Mouse (Mus musculus) MEL (cell line): ENCODE measurements around the gene Hoxc10. TPM values are rescaled to one million over a fixed set of nuclear protein-coding genes. Genes with fewer than 3 reads are reported as not detected.

Experiments
- DNase-seq: peaks from one replicate; pipeline ENCODE4 v3.0.0; 2011; ENCODE audit warnings: low read depth, low spot score
- H3K27ac ChIP-seq: 2 replicates; pipeline ENCODE4 v1.5.1; 2012; ENCODE audit warnings: low read depth, mild to moderate bottlenecking, control low read depth, low read length, moderate library complexity; ENCODE audit not compliant: control insufficient read depth
- H3K27me3 ChIP-seq, 2 experiments: fragments of 150-350 bp in 1 of 2; sonication (generic) in 1 of 2; 2 replicates each; pipeline ENCODE4 v1.6.1; 2012; ENCODE audit warnings: low read length in 2 of 2, mild to moderate bottlenecking in 2 of 2, improper control_type of control experiment in 1 of 2, moderate library complexity in 1 of 2; ENCODE audit not compliant: insufficient read depth in 2 of 2, control insufficient read depth in 1 of 2
- H3K36me3 ChIP-seq, 2 experiments: 2 replicates each; pipeline ENCODE4 v1.6.1; 2012 to 2014; ENCODE audit warnings: low read length in 2 of 2, improper control_type of control experiment in 1 of 2, inconsistent platforms in 1 of 2, mild to moderate bottlenecking in 1 of 2; ENCODE audit not compliant: insufficient read depth in 2 of 2, control insufficient read depth in 1 of 2
- H3K4me1 ChIP-seq, 2 experiments: fragments of 150-350 bp in 1 of 2; sonication (generic) in 1 of 2; 2 replicates each; pipeline ENCODE4 v1.6.1; 2012; ENCODE audit warnings: low read length in 2 of 2, improper control_type of control experiment in 1 of 2, mild to moderate bottlenecking in 1 of 2; ENCODE audit not compliant: insufficient read depth in 2 of 2, control insufficient read depth in 1 of 2
- H3K4me3 ChIP-seq, 2 experiments: fragments of 150-350 bp in 1 of 2; sonication (generic) in 1 of 2; 2 replicates each; pipeline ENCODE4 v1.5.1; 2012; ENCODE audit warnings: low read depth in 2 of 2, low read length in 2 of 2, mild to moderate bottlenecking in 2 of 2, moderate library complexity in 2 of 2, control low read depth in 1 of 2, improper control_type of control experiment in 1 of 2; ENCODE audit not compliant: control insufficient read depth in 1 of 2, insufficient read depth in 1 of 2
- H3K79me2 ChIP-seq: 2 replicates; pipeline ENCODE4 v1.6.1; 2012; ENCODE audit warnings: mild to moderate bottlenecking, low read length, moderate library complexity; ENCODE audit not compliant: control insufficient read depth, poor library complexity, insufficient read depth
- H3K9ac ChIP-seq: 2 replicates; pipeline ENCODE4 v1.6.1; 2012; ENCODE audit warnings: low read depth, mild to moderate bottlenecking, control low read depth, low read length, moderate library complexity; ENCODE audit not compliant: control insufficient read depth, poor library complexity, severe bottlenecking
- H3K9me3 ChIP-seq: fragments of 150-350 bp; sonication (generic); replicated peaks from 2 replicates; pipeline ENCODE4 v1.6.1; 2012; ENCODE audit warnings: mild to moderate bottlenecking, low read length, improper control_type of control experiment, moderate library complexity; ENCODE audit not compliant: insufficient read depth
- CHD2 ChIP-seq: IDR thresholded peaks from 2 replicates; pipeline ENCODE4 v1.6.1; 2011; ENCODE audit warnings: low read length, improper control_type of control experiment
- CTCF ChIP-seq, 3 experiments: IDR thresholded peaks in 2 of 3; conservative IDR thresholded peaks in 1 of 3; 2 replicates each; pipeline ENCODE4 v1.5.1; 2011 to 2012; ENCODE audit warnings: low read length in 3 of 3, low read depth in 2 of 3, mild to moderate bottlenecking in 2 of 3, improper control_type of control experiment in 1 of 3, inconsistent platforms in 1 of 3, mixed read lengths in 1 of 3, moderate library complexity in 1 of 3; ENCODE audit not compliant: control insufficient read depth in 1 of 3, insufficient read depth in 1 of 3, poor library complexity in 1 of 3, severe bottlenecking in 1 of 3
- E2F4 ChIP-seq: IDR thresholded peaks from 2 replicates; pipeline ENCODE4 v1.6.1; 2011; ENCODE audit warnings: low read depth, low read length, improper control_type of control experiment, borderline replicate concordance
- ELF1 ChIP-seq: IDR thresholded peaks from 2 replicates; pipeline ENCODE4 v1.6.1; 2014; ENCODE audit warnings: low read depth, mild to moderate bottlenecking, inconsistent platforms, low read length, improper control_type of control experiment, moderate library complexity
- GABPA ChIP-seq: IDR thresholded peaks from 2 replicates; pipeline ENCODE4 v1.6.1; 2012; ENCODE audit warnings: low read depth, mild to moderate bottlenecking, inconsistent platforms, low read length, improper control_type of control experiment, moderate library complexity
- GATA1 ChIP-seq: IDR thresholded peaks from 2 replicates; pipeline ENCODE4 v1.6.1; 2011; ENCODE audit warnings: low read depth, low read length, improper control_type of control experiment
- JUND ChIP-seq: IDR thresholded peaks from 2 replicates; pipeline ENCODE4 v1.6.1; 2011; ENCODE audit warnings: low read depth, mild to moderate bottlenecking, improper control_type of control experiment, low read length
- KAT2A ChIP-seq: conservative IDR thresholded peaks from 2 replicates; pipeline ENCODE4 v1.6.1; 2012; ENCODE audit warnings: low read depth, low read length, improper control_type of control experiment, inconsistent platforms
- MAFK ChIP-seq: IDR thresholded peaks from 2 replicates; pipeline ENCODE4 v1.6.1; 2011; ENCODE audit warnings: low read depth, mild to moderate bottlenecking, low read length, improper control_type of control experiment, borderline replicate concordance
- MAX ChIP-seq: IDR thresholded peaks from 2 replicates; pipeline ENCODE4 v1.6.1; 2011; ENCODE audit warnings: low read length, improper control_type of control experiment
- MAZ ChIP-seq: IDR thresholded peaks from 2 replicates; pipeline ENCODE4 v1.6.1; 2012; ENCODE audit warnings: low read depth, mild to moderate bottlenecking, inconsistent platforms, low read length, improper control_type of control experiment
- MEF2A ChIP-seq: IDR thresholded peaks from 2 replicates; pipeline ENCODE4 v1.6.1; 2014; ENCODE audit warnings: low read depth, mild to moderate bottlenecking, inconsistent platforms, low read length, improper control_type of control experiment; ENCODE audit not compliant: poor library complexity, insufficient replicate concordance, severe bottlenecking; ENCODE audit errors: extremely low read depth
- MXI1 ChIP-seq: IDR thresholded peaks from 2 replicates; pipeline ENCODE4 v1.6.1; 2011; ENCODE audit warnings: mild to moderate bottlenecking, low read depth, low read length, improper control_type of control experiment
- MYB ChIP-seq: IDR thresholded peaks from 2 replicates; pipeline ENCODE4 v1.6.1; 2011; ENCODE audit warnings: mild to moderate bottlenecking, low read depth, low read length, improper control_type of control experiment
- MYC ChIP-seq: IDR thresholded peaks from 2 replicates; pipeline ENCODE4 v1.6.1; 2011; ENCODE audit warnings: low read depth, mild to moderate bottlenecking, low read length, improper control_type of control experiment, moderate library complexity
- NELFE ChIP-seq: IDR thresholded peaks from 2 replicates; pipeline ENCODE4 v1.6.1; 2011; ENCODE audit warnings: low read depth, low read length, improper control_type of control experiment
- NRF1 ChIP-seq: IDR thresholded peaks from 2 replicates; pipeline ENCODE4 v1.6.1; 2014; ENCODE audit warnings: low read depth, mild to moderate bottlenecking, inconsistent platforms, low read length, improper control_type of control experiment, moderate library complexity; ENCODE audit not compliant: poor library complexity, insufficient read depth, severe bottlenecking
- POLR2A ChIP-seq, 2 experiments: IDR thresholded peaks; 2 replicates each; pipeline ENCODE4 v1.6.1; 2011 to 2012; ENCODE audit warnings: low read length in 2 of 2, mild to moderate bottlenecking in 2 of 2, control low read depth in 1 of 2, improper control_type of control experiment in 1 of 2, low read depth in 1 of 2, moderate library complexity in 1 of 2; ENCODE audit not compliant: control insufficient read depth in 1 of 2, insufficient read depth in 1 of 2, poor library complexity in 1 of 2
- POLR2AphosphoS5 ChIP-seq: IDR thresholded peaks from 2 replicates; pipeline ENCODE4 v1.6.1; 2012; ENCODE audit warnings: low read depth, borderline replicate concordance, mild to moderate bottlenecking, inconsistent platforms, low read length, moderate library complexity, mixed read lengths
- RAD21 ChIP-seq: IDR thresholded peaks from 2 replicates; pipeline ENCODE4 v1.6.1; 2011; ENCODE audit warnings: mild to moderate bottlenecking, low read depth, low read length, improper control_type of control experiment
- SIN3A ChIP-seq: IDR thresholded peaks from 2 replicates; pipeline ENCODE4 v1.6.1; 2012; ENCODE audit warnings: low read length, improper control_type of control experiment, inconsistent platforms
- SMC3 ChIP-seq: IDR thresholded peaks from 2 replicates; pipeline ENCODE4 v1.6.1; 2011; ENCODE audit warnings: low read depth, low read length, improper control_type of control experiment
- TBP ChIP-seq: IDR thresholded peaks from 2 replicates; pipeline ENCODE4 v1.8.0; 2011; ENCODE audit warnings: low read depth, low read length, improper control_type of control experiment
- TCF12 ChIP-seq: IDR thresholded peaks from 2 replicates; pipeline ENCODE4 v1.6.1; 2014; ENCODE audit warnings: low read depth, mild to moderate bottlenecking, inconsistent platforms, low read length, improper control_type of control experiment, moderate library complexity
- UBTF ChIP-seq: IDR thresholded peaks from 2 replicates; pipeline ENCODE4 v1.6.1; 2012; ENCODE audit warnings: low read depth, mild to moderate bottlenecking, inconsistent platforms, low read length, improper control_type of control experiment, moderate library complexity, borderline replicate concordance; ENCODE audit not compliant: insufficient read depth
- USF1 ChIP-seq: IDR thresholded peaks from 2 replicates; pipeline ENCODE4 v1.6.1; 2014; ENCODE audit warnings: low read depth, mild to moderate bottlenecking, inconsistent platforms, low read length, improper control_type of control experiment, moderate library complexity
- USF2 ChIP-seq, 2 experiments: IDR thresholded peaks; 2 replicates each; pipeline ENCODE4 v1.6.1; 2011 to 2012; ENCODE audit warnings: improper control_type of control experiment in 2 of 2, low read length in 2 of 2, borderline replicate concordance in 1 of 2, inconsistent platforms in 1 of 2, low read depth in 1 of 2, mild to moderate bottlenecking in 1 of 2; ENCODE audit not compliant: insufficient read depth in 1 of 2
- ZC3H11A ChIP-seq: IDR thresholded peaks from 2 replicates; pipeline ENCODE4 v1.6.1; 2012; ENCODE audit warnings: low read depth, mild to moderate bottlenecking, inconsistent platforms, low read length, improper control_type of control experiment
- ZKSCAN1 ChIP-seq: IDR thresholded peaks from 2 replicates; pipeline ENCODE4 v1.6.1; 2012; ENCODE audit warnings: low read depth, mild to moderate bottlenecking, inconsistent platforms, low read length, improper control_type of control experiment, moderate library complexity
- ZMIZ1 ChIP-seq: IDR thresholded peaks from 2 replicates; pipeline ENCODE4 v1.6.1; 2012; ENCODE audit warnings: low read depth, mild to moderate bottlenecking, inconsistent platforms, low read length, improper control_type of control experiment, moderate library complexity
- ZNF384 ChIP-seq: IDR thresholded peaks from 2 replicates; pipeline ENCODE4 v1.6.1; 2012; ENCODE audit warnings: low read depth, mild to moderate bottlenecking, inconsistent platforms, low read length, improper control_type of control experiment
- polyA plus RNA-seq, 2 experiments: library from polyadenylated mRNA; stranded (reverse) in 1 of 2; unstranded in 1 of 2; fragments of >175 nt in 1 of 2; fragments of >200 nt in 1 of 2; gene quantifications; 2 replicates each; pipeline versions ENCODE4 v1.2.1 to v1.2.4; 2012; ENCODE audit warnings: low replicate concordance in 2 of 2, low read depth in 1 of 2; ENCODE audit not compliant: insufficient read length in 2 of 2, insufficient read depth in 1 of 2, missing spikeins in 1 of 2
- total RNA-seq: library from RNA; depleted of rRNA; stranded (reverse); fragments of 300-350 nt; gene quantifications from 2 replicates; pipeline ENCODE4 v1.2.3, GENCODE M21; 2012

Gene Hoxc10
- total and polyA plus RNA-seq, 3 experiments = 6.8 to 24.8 TPM; not detected in 1

- TF ChIP-seq MYB (no peak), E2F4 (no peak), UBTF (0 out of 2 replicates have a peak, but pooled peaks have one; percentile 65), TBP (no peak), USF2 (IDR thresholded peaks at IDR 0.05; ENCODE audit: borderline replicate concordance in 1 of 2, insufficient read depth in 1 of 2, low read depth in 1 of 2, low read length in 2 of 2) (no peak), GATA1 (no peak), ELF1 (peak; percentile 68), MAZ (no peak), KAT2A (no peak), SMC3 (no peak), CHD2 (no peak), JUND (no peak), TCF12 (peak; percentile 32; the same call in 1 of the 2 replicates), MYC (no peak), NELFE (peak; percentile 55; the same call in 1 of the 2 replicates), ZKSCAN1 (no peak)
These were observed 45.4 kb downstream of the Hoxc10 start (continued) for GRCm38 (mm10) chr15:103011928-103012486.

- Histone ChIP-seq H3K9ac (no peak overlapping the region), H3K27me3 (no peaks in the 10 kb centered on the region), H3K79me2 (peaks cover 8% of the 10 kb centered on the region; the same call in 1 of the 2 replicates), H3K4me1 (peaks cover 0 to 8% of the 10 kb centered on the region in 2 experiments; a peak in 1 of 4 replicates), H3K4me3 (no peak overlapping the region), H3K27ac (no peak overlapping the region), H3K9me3 (no peaks in the 10 kb centered on the region), H3K36me3 (no peaks in the 10 kb centered on the region)
- TF ChIP-seq SMC3 (peak; percentile 96), ZNF384 (peak; percentile 92), MYB (no peak), USF1 (peak; percentile 72), ZMIZ1 (no peak), ZC3H11A (peak; percentile 96), RAD21 (peak; percentile 90), GABPA (no peak), MAFK (no peak), MEF2A (no peak), NRF1 (no peak), USF2 (IDR thresholded peaks at IDR 0.05; ENCODE audit: borderline replicate concordance in 1 of 2, insufficient read depth in 1 of 2, low read depth in 1 of 2, low read length in 2 of 2) (0 out of 4 replicates have a peak, but pooled peaks of 1 of the 2 experiments have one; percentile 23), POLR2AphosphoS5 (no peak), SIN3A (peak; percentile 34; the same call in 1 of the 2 replicates), POLR2A (IDR thresholded peaks at IDR 0.05; ENCODE audit: control insufficient read depth in 1 of 2, insufficient read depth in 1 of 2, low read depth in 1 of 2, low read length in 2 of 2, poor library complexity in 1 of 2) (0 out of 4 replicates have a peak, but pooled peaks of 1 of the 2 experiments have one; percentile 24), MAX (no peak), CTCF (IDR thresholded peaks at IDR 0.05 in 2 of 3, conservative IDR thresholded peaks at IDR 0.05 in 1 of 3; ENCODE audit: control insufficient read depth in 1 of 3, insufficient read depth in 1 of 3, low read depth in 2 of 3, low read length in 3 of 3, poor library complexity in 1 of 3, severe bottlenecking in 1 of 3) (peak; percentile 88 to 93 (median 91)), MXI1 (no peak)
- DNase-seq = peak; percentile 84
These were observed 46.8 kb downstream of the Hoxc10 start for GRCm38 (mm10) chr15:103013238-103013984.
